Mouse (Mus musculus) retina, postnatal 1 day (tissue): ENCODE measurements at regions not wholly inside any gene's neighbourhood (a gene's known extent, or its start where the extent isn't known, plus 50 kb on each side); places are given as distances from the start of the nearest gene placed in this dataset.
"Not testable (repeated sequence)": the region's sequence is repeated elsewhere in the genome, so short reads cannot be mapped to it uniquely, and the experiment has no call there.

Experiments used
- DNase-seq: peaks from one replicate; pipeline ENCODE4 v3.0.0-alpha.2; 2012

DNA sequence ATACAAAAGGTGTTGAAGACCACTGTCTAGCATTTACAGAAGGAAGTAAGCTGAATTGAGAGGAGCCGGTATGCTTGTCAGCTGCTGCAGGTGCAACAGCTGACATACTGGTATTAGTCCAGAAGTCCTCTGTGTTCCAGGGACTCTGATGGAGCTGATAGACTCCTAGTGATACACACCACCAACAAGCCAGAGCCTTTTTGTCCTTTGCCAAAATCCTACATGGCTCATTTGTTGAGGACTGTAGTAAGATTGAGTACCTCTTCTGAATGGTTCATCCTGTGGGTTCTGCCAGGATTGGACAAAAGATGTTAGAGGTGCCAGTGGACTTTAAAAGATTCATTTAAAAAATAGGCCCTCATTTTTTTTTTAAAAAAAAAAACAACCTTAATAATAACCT lies 129.4 kb upstream of the Tmem185a start:
- DNase-seq: no peak

DNA sequence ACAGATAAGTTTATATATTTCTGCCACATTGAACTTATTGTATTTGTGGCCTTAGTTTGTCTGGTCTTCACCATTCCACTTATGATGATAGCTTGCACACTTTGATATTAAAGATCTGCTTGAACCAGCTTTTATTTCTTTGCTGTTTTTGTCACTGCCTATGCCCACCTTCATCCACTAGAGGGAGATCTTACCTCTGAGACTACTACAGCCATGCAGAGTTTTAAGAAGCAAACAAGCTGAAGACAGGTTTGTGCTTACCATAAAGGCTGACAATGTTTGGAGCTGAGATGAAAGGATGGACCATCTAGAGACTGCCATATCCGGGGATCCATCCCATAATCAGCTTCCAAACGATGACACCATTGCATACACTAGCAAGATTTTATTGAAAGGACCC lies 105.4 kb upstream of the Tmem185a start:
- DNase-seq: peak; percentile 52

DNA sequence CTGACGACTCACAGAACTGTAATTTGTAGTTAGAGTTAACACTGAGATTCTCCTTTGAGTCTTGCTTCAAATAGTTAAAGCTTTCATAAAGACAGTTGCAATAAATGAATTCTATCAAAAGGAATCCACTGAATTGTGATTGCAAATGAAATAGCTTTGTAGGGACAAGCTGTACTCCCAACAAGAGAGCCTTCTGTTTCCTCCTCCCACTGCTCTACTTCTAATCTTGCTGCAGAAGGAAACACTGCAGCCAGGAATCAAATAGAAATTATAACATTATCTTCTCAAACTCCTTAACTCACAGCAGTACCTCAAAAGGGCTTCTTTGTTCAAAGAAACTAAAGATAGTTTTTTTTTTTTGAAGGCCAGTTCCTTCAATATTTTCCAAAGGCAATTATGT lies 103.2 kb upstream of the Tmem185a start:
- DNase-seq: no peak

DNA sequence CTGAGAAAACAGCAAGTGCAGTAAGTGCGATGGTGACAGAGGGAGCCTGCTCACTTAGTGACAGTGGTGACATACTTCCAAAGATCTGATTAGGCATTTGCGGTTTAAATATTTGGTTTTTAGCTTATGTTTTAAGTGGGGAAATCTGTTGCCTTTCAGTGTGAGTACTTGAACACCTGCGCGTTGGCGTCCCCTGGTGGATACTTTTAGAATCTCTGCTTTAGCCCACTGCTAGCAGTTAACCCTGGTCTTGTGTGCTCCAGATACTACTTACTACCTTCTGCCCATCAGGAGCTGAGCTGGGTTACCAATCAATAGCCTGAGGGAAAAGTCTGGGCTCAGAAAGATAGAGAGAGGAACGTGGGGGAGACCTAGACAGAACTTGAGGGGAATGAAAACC lies 97.3 kb upstream of the Tmem185a start:
- not testable (repeated sequence) for DNase-seq

DNA sequence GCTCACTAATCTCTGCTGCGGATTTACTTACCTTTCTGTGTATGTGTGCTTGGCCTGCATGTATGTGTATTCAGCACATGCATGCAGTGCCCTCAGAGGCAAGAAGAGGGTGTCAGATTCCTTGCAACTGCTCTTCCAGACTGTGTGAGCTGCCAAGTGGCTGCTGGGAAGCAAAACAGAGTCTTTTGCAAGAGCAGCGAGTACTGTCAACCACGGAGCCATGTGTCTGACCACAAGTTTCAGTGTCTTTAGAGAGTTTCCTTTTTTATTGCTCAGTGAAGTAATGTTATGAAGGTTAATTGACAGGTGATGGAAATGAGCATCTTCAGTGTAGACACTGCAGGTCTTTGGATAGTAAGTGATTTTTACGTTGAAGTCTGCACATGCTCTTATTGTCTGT lies 93.6 kb upstream of the Tmem185a start:
- DNase-seq: not testable (repeated sequence)

DNA sequence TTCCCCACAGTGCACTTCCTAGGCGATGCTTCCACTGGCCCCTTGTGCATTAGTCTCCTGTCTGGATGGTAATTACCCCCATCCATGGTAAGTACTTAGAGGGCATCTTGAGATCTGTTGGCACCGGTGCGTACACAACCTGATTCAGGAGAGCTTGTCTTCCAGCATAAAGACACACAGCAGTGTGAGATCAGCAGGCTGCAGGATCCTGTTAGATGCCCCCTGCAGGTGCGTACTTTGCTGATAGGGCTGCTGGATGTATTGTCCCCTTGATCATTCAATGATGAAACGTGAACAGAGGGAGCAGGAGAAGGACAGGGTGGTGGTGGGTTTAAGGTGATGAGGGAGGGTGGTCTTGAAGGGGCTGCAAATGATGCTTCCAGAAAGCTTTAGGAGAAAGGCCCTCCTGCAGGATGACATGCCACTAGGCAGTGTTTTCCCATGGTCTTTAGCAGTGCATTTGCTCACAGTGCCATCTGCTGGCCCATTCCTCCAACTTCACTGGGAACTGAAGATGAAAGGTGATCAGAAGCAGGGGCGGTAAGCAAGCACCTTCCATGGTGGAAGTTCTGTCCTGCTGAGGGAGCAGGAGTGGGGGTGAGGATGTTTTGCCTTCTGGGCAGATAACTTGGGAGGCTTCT lies 92.5 kb upstream of the Tmem185a start:
- not testable (repeated sequence) for DNase-seq
